Mouse (Mus musculus) midbrain, embryonic 15.5 days (tissue): ENCODE measurements around the gene Unc119. TPM values are rescaled to one million over a fixed set of nuclear protein-coding genes. Genes with fewer than 3 reads are reported as not detected.

Source experiments
- ATAC-seq: fragments of 200-750 bp; cut with Nextera tagmentation; replicated peaks from 2 replicates; pipeline ENCODE4 v1.8.0; 2017; ENCODE audit warnings: moderate TSS enrichment
- H3K27ac ChIP-seq: fragments of 300-500 bp; sonication (generic); 2 replicates; pipeline ENCODE4 v1.5.1; 2015; ENCODE audit warnings: mild to moderate bottlenecking, inconsistent platforms
- H3K27me3 ChIP-seq: fragments of 300-500 bp; sonication (generic); replicated peaks from 2 replicates; pipeline ENCODE4 v1.6.1; 2015; ENCODE audit warnings: inconsistent platforms
- H3K36me3 ChIP-seq: fragments of 300-500 bp; sonication (generic); replicated peaks from 2 replicates; pipeline ENCODE4 v1.6.1; 2015; ENCODE audit warnings: inconsistent platforms
- H3K4me1 ChIP-seq: fragments of 300-500 bp; sonication (generic); 2 replicates; pipeline ENCODE4 v1.6.1; 2015; ENCODE audit warnings: inconsistent platforms
- H3K4me2 ChIP-seq: fragments of 300-500 bp; sonication (generic); 2 replicates; pipeline ENCODE4 v1.6.1; 2015; ENCODE audit warnings: inconsistent platforms, mild to moderate bottlenecking, moderate library complexity
- H3K4me3 ChIP-seq: fragments of 300-500 bp; sonication (generic); 2 replicates; pipeline ENCODE4 v1.5.1; 2015; ENCODE audit warnings: mild to moderate bottlenecking, inconsistent platforms
- H3K9ac ChIP-seq: fragments of 300-500 bp; sonication (generic); 2 replicates; pipeline ENCODE4 v1.6.1; 2015; ENCODE audit warnings: mild to moderate bottlenecking, inconsistent platforms
- H3K9me3 ChIP-seq: fragments of 300-500 bp; sonication (generic); 2 replicates; pipeline ENCODE4 v1.6.1; 2016; ENCODE audit warnings: inconsistent platforms
- WGBS: fragments of 180-500 bp; shearing (Covaris S2); methylation state at CpG from one replicate; pipeline ENCODE4 v1.1.7; 2015; ENCODE audit warnings: mixed read lengths; 5-methylcytosine and 5-hydroxymethylcytosine counted together
- polyA plus RNA-seq: library from polyadenylated mRNA; unstranded; fragments of >200 nt; fragmentation: Nextera tagmentation; extraction: Ambion mirVana; gene quantifications from 2 replicates; pipeline ENCODE4 v1.2.1, GENCODE M21; 2015

Unc119 gene
- polyA plus RNA-seq, 1 experiment from 2014 or later, result 80.8 TPM

DNA sequence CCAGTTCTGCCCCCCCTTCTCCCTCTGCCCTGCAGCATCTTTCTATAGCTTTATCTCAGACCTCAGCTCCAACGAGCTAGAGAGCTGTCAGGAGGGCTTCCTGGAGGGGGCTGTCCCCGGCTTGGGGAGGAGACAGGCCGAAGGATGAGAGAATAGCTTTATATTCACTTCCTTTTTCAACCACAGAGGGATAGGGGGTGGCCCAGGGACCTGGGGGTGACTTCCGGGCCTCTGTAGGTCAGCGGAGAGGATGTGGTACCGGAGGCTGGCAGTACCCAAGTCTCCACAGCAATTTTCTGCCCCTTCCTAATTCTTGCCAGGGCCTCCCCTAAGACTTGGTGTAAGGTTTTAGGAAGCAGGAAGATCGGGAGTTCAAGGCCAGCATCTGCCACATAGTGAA, 2.5 kb downstream of the Unc119 start:
- Histone ChIP-seq H3K4me3 (no peak overlapping the region), H3K9ac (no peak overlapping the region), H3K27me3 (no peaks in the 10 kb centered on the region), H3K4me2 (no peak overlapping the region), H3K27ac (no peak overlapping the region), H3K9me3 (no peaks in the 10 kb centered on the region), H3K36me3 (peaks cover 9% of the 10 kb centered on the region; the same call in 1 of the 2 replicates), H3K4me1 (peaks cover 32% of the 10 kb centered on the region)
- no peak for ATAC-seq
- 78% methylated on average over 7 of the region's 7 CpGs for WGBS

DNA sequence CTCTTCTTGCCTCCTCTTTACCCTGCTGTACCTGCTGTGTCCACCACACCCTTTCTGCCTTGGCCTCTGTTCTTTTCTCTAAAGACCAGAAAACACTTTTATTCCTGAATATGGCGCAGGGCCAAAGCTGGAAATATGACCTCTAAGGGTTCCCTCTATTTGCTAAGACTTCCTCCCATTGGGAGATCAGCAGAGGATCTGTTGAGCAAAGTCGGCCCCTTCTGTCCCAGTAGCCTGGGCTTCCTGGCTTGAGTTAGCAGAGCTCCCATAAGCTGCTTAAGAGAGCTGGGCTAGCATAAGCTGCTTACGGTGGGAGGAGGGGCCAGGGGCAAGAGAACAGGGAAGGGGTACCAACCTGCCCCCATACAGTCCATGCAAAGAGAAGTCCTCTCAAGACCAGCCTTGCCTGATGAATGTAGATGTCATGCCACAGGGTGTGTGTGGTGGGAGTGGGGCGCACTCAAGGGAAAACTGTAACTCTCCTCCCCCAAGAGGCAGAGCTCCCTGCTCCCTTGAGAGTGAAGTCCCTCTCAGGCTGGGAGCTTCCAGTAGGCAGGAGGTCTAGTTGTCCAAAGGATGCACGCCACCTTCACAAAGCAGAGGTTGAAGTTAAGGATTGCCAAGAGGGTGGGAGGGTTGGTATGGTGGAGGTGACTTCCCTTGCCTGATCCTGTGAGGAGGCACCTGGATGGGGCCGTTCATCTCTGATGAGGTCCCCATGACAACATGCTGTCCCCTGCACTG, 3.2 kb downstream of the Unc119 start:
- 62% methylated on average over 6 of the region's 6 CpGs for WGBS
- Histone ChIP-seq H3K4me3 (no peak overlapping the region), H3K27ac (no peak overlapping the region), H3K9ac (no peak overlapping the region), H3K4me1 (peaks cover 32% of the 10 kb centered on the region), H3K4me2 (no peak overlapping the region), H3K9me3 (no peaks in the 10 kb centered on the region), H3K27me3 (no peaks in the 10 kb centered on the region), H3K36me3 (peaks cover 6% of the 10 kb centered on the region; the same call in 1 of the 2 replicates)
- ATAC-seq, result no peak

DNA sequence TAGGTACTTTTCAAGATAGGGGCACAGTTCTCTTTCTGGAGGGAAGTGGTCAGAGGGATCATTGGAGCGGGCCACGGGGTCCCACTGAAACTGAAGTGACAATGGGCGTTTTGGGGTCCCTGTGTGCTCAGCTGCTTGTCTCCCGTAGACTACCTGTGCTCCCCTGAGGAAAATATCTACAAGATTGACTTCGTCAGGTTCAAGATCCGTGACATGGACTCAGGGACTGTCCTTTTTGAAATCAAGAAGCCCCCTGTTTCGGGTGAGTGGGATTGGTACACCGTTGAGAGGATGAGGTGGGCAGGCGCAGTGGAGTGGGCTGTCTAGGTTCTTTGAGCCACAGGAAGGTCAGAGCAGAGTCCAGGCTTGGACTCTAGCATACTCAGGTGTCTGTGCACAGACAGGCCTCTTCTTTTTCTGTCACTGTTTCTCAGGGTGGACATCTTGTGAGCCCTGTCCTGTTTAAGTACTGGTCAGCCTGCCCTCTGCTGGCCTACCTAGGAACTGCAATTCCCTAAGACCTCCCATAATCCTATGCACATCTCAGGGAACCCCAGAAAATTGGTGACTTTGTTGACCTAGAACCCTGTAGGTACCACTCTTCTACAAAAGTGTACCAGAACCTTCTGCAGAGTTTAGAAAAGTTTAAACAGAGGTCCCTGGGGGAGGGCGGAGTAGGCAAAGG, 3.9 kb downstream of the Unc119 start:
- no peaks in the 10 kb centered on the region for H3K9me3 ChIP-seq
- no peak overlapping the region for H3K9ac ChIP-seq
- H3K4me2 ChIP-seq, result no peak overlapping the region
- no peak overlapping the region for H3K27ac ChIP-seq
- WGBS, result 87% methylated on average over 10 of the region's 10 CpGs
- no peak overlapping the region for H3K4me3 ChIP-seq
- no peak for ATAC-seq
- peaks cover 5% of the 10 kb centered on the region; the same call in 1 of the 2 replicates for H3K36me3 ChIP-seq
- no peaks in the 10 kb centered on the region for H3K27me3 ChIP-seq
- peaks cover 32% of the 10 kb centered on the region for H3K4me1 ChIP-seq

DNA sequence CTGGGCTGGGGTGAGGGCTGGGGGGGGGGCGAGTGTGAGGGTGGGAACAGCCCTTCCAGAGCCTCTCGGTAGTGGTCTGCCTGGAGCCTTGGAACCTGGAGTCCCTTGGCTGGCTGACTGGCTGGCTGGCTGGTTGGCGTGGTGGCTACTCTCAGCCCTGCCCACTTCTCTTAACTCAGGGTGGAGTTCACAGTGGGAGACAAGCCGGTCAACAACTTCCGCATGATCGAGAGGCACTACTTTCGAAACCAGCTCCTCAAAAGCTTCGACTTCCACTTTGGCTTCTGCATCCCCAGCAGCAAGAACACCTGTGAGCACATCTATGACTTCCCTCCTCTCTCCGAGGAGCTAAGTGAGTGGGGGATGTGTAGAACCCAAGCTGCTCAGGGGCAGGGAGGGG, 4.6 kb downstream of the Unc119 start:
- Histone ChIP-seq H3K4me2 (no peak overlapping the region), H3K4me1 (peaks cover 32% of the 10 kb centered on the region), H3K9me3 (no peaks in the 10 kb centered on the region), H3K27me3 (no peaks in the 10 kb centered on the region), H3K9ac (no peak overlapping the region), H3K4me3 (no peak overlapping the region), H3K36me3 (peaks cover 5% of the 10 kb centered on the region; the same call in 1 of the 2 replicates), H3K27ac (no peak overlapping the region)
- WGBS, result 80% methylated on average over 9 of the region's 9 CpGs
- no peak for ATAC-seq

DNA sequence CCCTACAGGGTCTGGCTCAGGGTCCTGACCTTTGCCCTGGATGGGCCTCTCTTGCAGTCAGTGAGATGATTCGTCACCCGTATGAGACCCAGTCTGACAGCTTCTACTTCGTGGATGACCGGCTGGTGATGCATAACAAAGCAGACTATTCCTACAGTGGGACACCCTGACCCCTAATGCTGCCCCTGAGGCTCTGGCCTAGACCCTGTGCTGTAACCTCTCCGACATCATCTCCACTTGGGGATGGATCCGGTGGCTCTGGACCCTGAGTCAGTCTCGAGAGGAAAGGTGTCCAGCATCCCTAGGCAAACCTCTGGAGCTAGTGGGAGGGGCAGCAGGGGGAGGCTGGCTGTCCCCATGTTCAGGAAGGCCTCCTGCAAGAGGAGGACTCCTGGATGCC, 5.2 kb downstream of the Unc119 start:
- no peaks in the 10 kb centered on the region for H3K9me3 ChIP-seq
- no peak overlapping the region for H3K4me2 ChIP-seq
- ATAC-seq, result no peak
- no peak overlapping the region for H3K27ac ChIP-seq
- H3K36me3 ChIP-seq, result peaks cover 5% of the 10 kb centered on the region; the same call in 1 of the 2 replicates
- no peak overlapping the region for H3K4me3 ChIP-seq
- WGBS, result 63% methylated on average over 7 of the region's 7 CpGs
- no peaks in the 10 kb centered on the region for H3K27me3 ChIP-seq
- H3K9ac ChIP-seq, result no peak overlapping the region
- peaks cover 32% of the 10 kb centered on the region for H3K4me1 ChIP-seq

DNA sequence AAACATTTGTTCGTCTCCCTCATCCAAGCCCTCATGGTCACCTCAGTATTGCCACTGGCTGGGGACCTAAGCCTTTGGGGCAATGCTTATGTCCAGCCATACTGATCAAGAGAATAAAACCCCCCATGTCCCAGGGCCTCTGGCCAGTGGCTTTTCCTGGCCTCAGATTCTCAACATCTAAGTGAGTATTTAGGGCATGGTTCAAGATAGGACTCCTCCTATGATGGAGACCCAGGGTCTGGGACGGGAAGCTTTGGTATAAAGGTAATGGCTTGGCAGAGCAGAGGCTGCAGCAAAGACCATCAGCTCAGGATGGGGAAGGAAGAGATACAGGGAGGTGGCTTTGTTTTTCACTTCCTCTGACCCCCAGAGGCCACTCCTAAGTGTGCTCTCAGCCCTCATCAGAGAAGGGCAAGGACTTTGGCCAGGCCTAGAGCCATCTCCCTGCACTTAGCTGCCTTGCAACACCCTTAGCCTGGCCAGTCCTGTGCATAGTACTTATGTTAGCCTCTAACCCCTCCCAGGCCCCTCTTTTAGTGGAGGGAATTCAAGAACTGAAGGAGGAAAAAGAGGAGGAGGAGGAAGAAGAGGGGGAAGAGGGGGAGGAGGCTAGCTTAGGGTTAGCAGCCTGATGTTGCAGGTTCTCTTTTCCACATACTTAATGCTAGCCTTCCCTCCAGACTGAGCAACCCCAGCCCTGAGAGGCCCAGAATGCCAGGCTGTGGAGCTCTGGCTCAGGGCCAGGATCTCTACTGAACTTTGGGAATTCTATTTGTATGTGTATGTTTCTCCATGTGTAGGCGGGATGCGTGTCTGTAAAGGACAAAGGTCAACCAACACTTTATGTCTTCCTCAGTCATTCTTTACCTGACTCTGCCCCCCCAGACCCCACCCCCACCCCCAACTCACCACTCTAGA, 6.4 kb downstream of the Unc119 start:
- H3K27ac ChIP-seq, result no peak overlapping the region
- no peak for ATAC-seq
- peaks cover 23% of the 10 kb centered on the region for H3K4me1 ChIP-seq
- H3K4me3 ChIP-seq, result no peak overlapping the region
- WGBS, result 78% methylated on average over 4 of the region's 4 CpGs
- no peak overlapping the region for H3K4me2 ChIP-seq
- H3K9ac ChIP-seq, result no peak overlapping the region
- H3K36me3 ChIP-seq, result peaks cover 5% of the 10 kb centered on the region; the same call in 1 of the 2 replicates
- no peaks in the 10 kb centered on the region for H3K9me3 ChIP-seq
- no peaks in the 10 kb centered on the region for H3K27me3 ChIP-seq

DNA sequence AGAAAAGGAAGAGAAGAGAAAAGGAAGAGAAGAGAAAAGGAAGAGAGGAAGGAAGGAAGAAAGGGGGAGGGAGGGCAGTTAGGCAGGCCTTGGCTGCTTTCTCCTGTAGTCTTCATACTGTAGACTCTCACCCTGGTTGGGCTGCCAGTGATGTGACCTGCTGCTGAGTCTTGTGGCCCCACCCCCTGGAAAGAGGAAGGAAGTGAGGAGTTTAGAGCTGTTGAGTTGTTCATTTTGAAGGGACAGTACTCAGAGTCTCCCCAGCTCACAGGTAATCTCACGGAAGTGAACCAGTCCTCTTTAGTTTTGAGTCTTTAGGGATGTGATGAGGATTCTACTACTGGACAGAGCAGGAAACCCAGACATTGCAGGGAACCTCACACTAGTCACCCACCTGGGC, 9.8 kb downstream of the Unc119 start:
- Histone ChIP-seq H3K36me3 (peaks cover 5% of the 10 kb centered on the region; the same call in 1 of the 2 replicates), H3K9ac (no peak overlapping the region), H3K27me3 (no peaks in the 10 kb centered on the region), H3K4me2 (no peak overlapping the region), H3K27ac (no peak overlapping the region), H3K9me3 (no peaks in the 10 kb centered on the region), H3K4me3 (no peak overlapping the region), H3K4me1 (no peaks in the 10 kb centered on the region)
- WGBS, result 91% methylated on average over 1 of the region's 1 CpGs
- ATAC-seq, result no peak

DNA sequence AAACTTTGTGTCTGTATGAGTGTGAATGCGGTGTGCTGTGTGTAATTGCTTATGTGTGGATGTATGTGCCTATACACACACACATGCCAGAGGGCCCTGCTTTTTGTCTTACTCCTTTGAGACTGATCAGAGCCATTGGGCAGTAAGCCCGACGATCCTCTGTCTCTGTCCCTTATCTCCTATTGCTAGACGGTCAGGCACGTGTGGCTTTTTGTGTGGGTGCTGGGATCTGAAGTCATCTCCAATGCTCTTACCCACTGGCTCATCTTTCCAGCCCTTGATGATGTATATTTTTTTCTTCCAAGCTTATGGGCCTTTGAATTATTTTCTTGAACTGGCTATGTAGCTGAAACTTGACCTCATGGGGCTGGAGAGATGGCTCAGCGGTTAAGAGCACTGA, 11.6 kb downstream of the Unc119 start:
- Histone ChIP-seq H3K9ac (no peak overlapping the region), H3K4me2 (no peak overlapping the region), H3K4me1 (no peaks in the 10 kb centered on the region), H3K4me3 (no peak overlapping the region), H3K27me3 (no peaks in the 10 kb centered on the region), H3K36me3 (no peaks in the 10 kb centered on the region), H3K27ac (no peak overlapping the region), H3K9me3 (no peaks in the 10 kb centered on the region)
- ATAC-seq, result no peak
- 85% methylated on average over 6 of the region's 6 CpGs for WGBS

DNA sequence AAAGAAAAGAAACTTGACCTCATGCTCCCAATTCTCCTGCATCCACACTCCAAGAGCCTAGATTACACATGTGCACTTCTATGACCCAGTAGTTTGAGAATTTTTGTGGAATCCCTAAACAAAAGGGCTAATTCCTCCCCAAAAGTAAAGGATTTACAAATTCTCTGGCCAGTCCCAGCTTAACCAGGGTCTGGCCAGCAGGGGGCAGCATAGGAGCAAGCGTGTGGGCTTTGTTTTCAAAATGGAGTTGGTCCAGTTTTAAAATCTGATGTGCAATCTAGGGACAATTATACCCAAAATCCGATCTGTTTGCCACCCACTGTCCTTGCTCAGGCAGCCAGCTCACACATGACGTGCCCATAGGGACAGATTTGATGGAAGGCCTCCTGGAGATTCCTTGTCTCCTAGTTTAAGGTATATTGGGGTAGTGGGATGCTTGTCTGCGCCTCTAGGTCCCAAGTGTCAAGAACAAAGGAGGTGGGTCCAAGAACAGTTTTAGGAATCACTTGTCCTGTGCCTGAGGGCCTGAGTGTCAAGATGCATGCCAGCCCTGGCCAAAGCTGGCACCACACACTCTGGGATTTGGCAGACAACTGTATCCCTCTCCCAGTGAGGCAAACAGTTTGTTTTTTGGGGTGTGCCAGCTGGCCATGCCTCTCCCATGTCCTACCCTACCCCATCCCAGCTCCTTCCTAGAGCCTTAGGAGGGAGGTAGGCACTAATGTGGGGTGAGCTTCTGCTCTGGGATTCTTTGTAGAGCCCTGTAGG, 12.4 kb downstream of the Unc119 start:
- Histone ChIP-seq H3K4me1 (no peaks in the 10 kb centered on the region), H3K27me3 (no peaks in the 10 kb centered on the region), H3K4me2 (no peak overlapping the region), H3K9me3 (no peaks in the 10 kb centered on the region), H3K9ac (no peak overlapping the region), H3K36me3 (no peaks in the 10 kb centered on the region), H3K4me3 (no peak overlapping the region), H3K27ac (no peak overlapping the region)
- WGBS, result 31% methylated on average over 4 of the region's 4 CpGs
- ATAC-seq, result no peak

DNA sequence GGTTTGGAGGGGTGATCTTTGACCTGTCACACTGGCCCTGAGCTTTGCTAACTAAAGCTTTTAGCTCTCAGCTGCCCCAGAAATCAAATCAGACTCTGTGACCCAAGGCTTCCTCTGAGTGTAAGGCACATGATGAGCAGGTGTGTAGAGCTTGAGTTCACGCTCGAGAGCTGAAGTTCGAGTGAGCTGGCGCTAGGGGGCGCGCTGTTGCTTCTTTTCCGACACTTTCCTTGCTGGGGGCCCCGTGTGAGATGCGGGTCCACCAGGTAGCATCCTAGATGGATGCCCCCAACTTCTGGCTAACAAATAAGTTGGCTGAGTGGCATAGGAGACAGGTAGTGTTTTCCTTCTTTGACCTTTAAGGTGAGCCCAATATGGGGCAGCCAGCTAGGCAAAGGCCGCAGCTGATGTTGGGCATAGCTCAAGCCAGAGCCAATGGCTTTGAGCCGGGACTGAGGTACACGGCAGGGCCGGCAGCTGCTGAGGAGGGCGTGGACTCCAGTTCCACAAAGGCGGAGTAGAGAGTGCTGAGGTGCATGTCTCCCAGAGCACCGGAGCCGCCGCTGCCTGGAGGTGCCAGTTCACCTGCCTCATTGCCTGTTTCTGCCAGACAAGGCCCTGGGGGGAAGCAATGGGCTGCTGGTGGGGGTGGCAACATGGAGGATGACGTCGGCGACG, 15.2 kb downstream of the Unc119 start:
- Histone ChIP-seq H3K27ac (no peak overlapping the region), H3K27me3 (no peaks in the 10 kb centered on the region), H3K36me3 (no peaks in the 10 kb centered on the region), H3K9ac (no peak overlapping the region), H3K9me3 (no peaks in the 10 kb centered on the region), H3K4me2 (no peak overlapping the region), H3K4me3 (no peak overlapping the region), H3K4me1 (no peaks in the 10 kb centered on the region)
- WGBS, result 13% methylated on average over 22 of the region's 22 CpGs
- no peak for ATAC-seq

DNA sequence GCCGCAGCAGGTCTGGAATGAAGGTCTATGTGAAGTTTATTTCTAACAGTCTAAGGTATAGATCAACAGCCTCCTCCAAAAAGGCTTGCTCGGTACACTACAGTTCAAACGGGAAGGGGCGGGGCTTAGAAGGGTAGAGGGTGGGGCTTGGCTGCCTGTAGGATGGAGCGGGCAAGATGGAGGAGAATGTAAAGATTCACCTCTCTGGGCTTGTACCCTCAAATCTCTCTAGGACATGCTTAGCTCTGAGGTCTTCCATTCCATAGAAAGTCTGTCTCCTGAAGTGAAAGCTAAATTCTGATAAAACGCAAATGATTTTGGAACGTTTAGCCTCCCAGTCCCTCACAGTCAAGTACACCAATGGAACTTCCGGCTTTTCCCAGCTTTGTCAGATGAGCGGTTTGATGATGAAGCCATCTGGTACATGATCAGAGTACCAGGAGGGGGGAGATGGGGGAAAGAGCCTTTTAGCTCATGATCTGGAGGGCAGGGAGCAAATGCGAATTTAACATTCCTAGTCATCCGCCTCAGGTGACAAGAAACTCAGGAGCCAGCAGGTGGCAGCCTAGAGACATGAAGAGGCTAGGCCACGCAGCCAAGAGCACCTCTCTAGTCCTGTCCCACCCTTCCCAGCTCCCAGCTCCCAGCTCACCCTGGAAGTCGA, 17.0 kb downstream of the Unc119 start:
- Histone ChIP-seq H3K9me3 (no peaks in the 10 kb centered on the region), H3K4me1 (no peaks in the 10 kb centered on the region), H3K27me3 (no peaks in the 10 kb centered on the region), H3K9ac (no peak overlapping the region), H3K4me3 (no peak overlapping the region), H3K4me2 (peak overlapping the region; percentile 35), H3K27ac (no peak overlapping the region), H3K36me3 (no peaks in the 10 kb centered on the region)
- WGBS, result 15% methylated on average over 13 of the region's 13 CpGs
- ATAC-seq, result 0 out of 2 replicates have a peak, but pooled peaks have one; percentile 42
